In the genomic region with DNA sequence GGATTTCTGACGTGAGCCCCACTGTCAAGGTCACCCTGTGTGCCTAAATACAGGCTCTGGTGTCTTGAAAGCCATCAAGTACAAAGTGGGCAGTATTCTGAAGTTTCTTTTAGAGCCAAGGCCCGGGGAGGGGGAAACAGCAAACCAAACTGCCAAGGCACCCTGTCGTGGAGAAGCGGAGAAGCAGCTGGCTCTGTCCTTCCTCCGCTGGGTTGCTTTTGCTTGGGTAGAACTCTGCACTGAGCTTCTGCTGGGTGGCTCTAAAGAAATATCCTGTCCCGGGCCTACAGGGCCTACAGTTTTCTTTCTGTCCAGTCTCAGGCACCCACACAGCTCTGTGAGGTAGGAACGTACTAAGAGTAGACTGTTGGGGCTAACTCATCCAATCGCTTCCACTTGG, we compare ENCODE assay signal across 8 mouse cellular contexts. TPM values are rescaled to one million over a fixed set of nuclear protein-coding genes. Genes with fewer than 3 reads are reported as not detected.
A peak's percentile ranks its signal among the peaks of the same experiment; 100 is the strongest.
DNase-seq lines count a peak whose midpoint lies in the region; ATAC-seq and TF ChIP-seq lines count a peak whose summit lies in the region.

No protein-coding gene starts in this region.

- H3K27me3 ChIP-seq in embryonic facial prominence, embryonic 10.5 days (replicated peaks; ENCODE audit: low read depth, poor library complexity, severe bottlenecking), result peaks cover 17% of the 10 kb centered on the region; the same call in 1 of the 2 replicates
- H3K27me3 ChIP-seq in intestine, embryonic 14.5 days (replicated peaks; ENCODE audit: control insufficient read depth, insufficient read depth, low read length), result no peaks in the 10 kb centered on the region
- H3K27me3 ChIP-seq in small intestine, adult 2 months (ENCODE audit: control insufficient read depth, insufficient read depth, low read length), result no peaks in the 10 kb centered on the region

- H3K4me2 ChIP-seq in intestine, embryonic 14.5 days (ENCODE audit: low read length), result no peak overlapping the region

- TF ChIP-seq POLR2A in small intestine, adult 2 months (IDR thresholded peaks at IDR 0.05; ENCODE audit: low read depth, low read length), result no peak

- H3K4me1 ChIP-seq in embryonic facial prominence, embryonic 10.5 days, result peaks cover 43% of the 10 kb centered on the region
- H3K4me1 ChIP-seq in intestine, embryonic 14.5 days (replicated peaks; ENCODE audit: control insufficient read depth, insufficient read depth, low read length), result peaks cover 14% of the 10 kb centered on the region
- no peaks in the 10 kb centered on the region for H3K4me1 ChIP-seq in small intestine, adult 2 months (ENCODE audit: control insufficient read depth, insufficient read depth, insufficient read length, low read length)

- peaks cover 36% of the 10 kb centered on the region for H3K36me3 ChIP-seq in embryonic facial prominence, embryonic 10.5 days (replicated peaks)
- peaks cover 22% of the 10 kb centered on the region for H3K36me3 ChIP-seq in intestine, embryonic 14.5 days (ENCODE audit: control insufficient read depth, insufficient read depth, low read length)
- H3K36me3 ChIP-seq in small intestine, adult 2 months (ENCODE audit: control insufficient read depth, insufficient read depth, low read length), result no peaks in the 10 kb centered on the region; the same call in 1 of the 2 replicates

- no peak for ATAC-seq in intestine, embryonic 14.5 days (replicated peaks; ENCODE audit: low FRiP score, low TSS enrichment, low read depth)

- H3K9me3 ChIP-seq in embryonic facial prominence, embryonic 10.5 days, result no peaks in the 10 kb centered on the region
- no peaks in the 10 kb centered on the region for H3K9me3 ChIP-seq in intestine, embryonic 14.5 days (ENCODE audit: control insufficient read depth, low read length)

- H3K9ac ChIP-seq in intestine, embryonic 14.5 days (ENCODE audit: low read length), result peak overlapping the region; percentile 45; the same call in 1 of the 2 replicates

- H3K4me3 ChIP-seq in layer of hippocampus, adult 2 months, result no peak overlapping the region
- peak overlapping the region; percentile 53 for H3K4me3 ChIP-seq in embryonic facial prominence, embryonic 10.5 days
- no peak overlapping the region; the same call in 1 of the 2 replicates for H3K4me3 ChIP-seq in intestine, embryonic 14.5 days (ENCODE audit: low read depth, low read length)
- H3K4me3 ChIP-seq in small intestine, adult 2 months (ENCODE audit: low read depth, low read length), result no peak overlapping the region

- H3K27ac ChIP-seq in layer of hippocampus, adult 2 months, result peak overlapping the region; percentile 75
- H3K27ac ChIP-seq in embryonic facial prominence, embryonic 10.5 days (replicated peaks), result peak overlapping the region; percentile 80
- peak overlapping the region; percentile 71; the same call in 1 of the 2 replicates for H3K27ac ChIP-seq in intestine, embryonic 14.5 days (ENCODE audit: low read depth)
- peak overlapping the region; percentile 30; the same call in 1 of the 2 replicates for H3K27ac ChIP-seq in small intestine, adult 2 months (ENCODE audit: insufficient read depth, low read depth, low read length)

- DNase-seq in layer of hippocampus, adult 2 months (ENCODE audit: low spot score in 2 of 2), result no peak
- DNase-seq in layer of hippocampus, postnatal 14 days (ENCODE audit: low spot score in 2 of 2), result no peak
- DNase-seq in embryonic facial prominence, embryonic 10.5 days (ENCODE audit: low spot score), result no peak
- DNase-seq in intestine, embryonic 14.5 days (ENCODE audit: low spot score), result no peak
- DNase-seq in frontal cortex, postnatal 14 days (ENCODE audit: low spot score in 2 of 2), result no peak
- DNase-seq in testis, postnatal 10 days (ENCODE audit: low spot score), result no peak
- no peak for DNase-seq in left cerebral cortex, adult 18-20 months (ENCODE audit: low spot score in 2 of 2)

- WGBS in embryonic facial prominence, embryonic 10.5 days, result 74% methylated on average over 8 of the region's 8 CpGs
- WGBS in intestine, embryonic 14.5 days, result 73% methylated on average over 8 of the region's 8 CpGs
- WGBS in small intestine, adult 2 months, result 75% methylated on average over 8 of the region's 8 CpGs

- TF ChIP-seq CTCF in layer of hippocampus, adult 2 months (conservative IDR thresholded peaks at IDR 0.05), result no peak
- TF ChIP-seq CTCF in small intestine, adult 2 months (IDR thresholded peaks at IDR 0.05; ENCODE audit: extremely low read depth, insufficient read length, insufficient replicate concordance, low read depth, low read length), result no peak

RNA-seq across cellular contexts. Expression of gene Def6, which starts 0.5 kb away (rescaled TPM):
- total RNA-seq in layer of hippocampus, adult 2 months (2021), result 1 to 10 TPM; 2.4 to 2.6 TPM
- total RNA-seq in layer of hippocampus, postnatal 14 days (2021), result 1 to 10 TPM; 3.7 to 3.9 TPM
- 3.4 and 3.7 TPM in 2 replicates for polyA plus RNA-seq in embryonic facial prominence, embryonic 10.5 days (2016; fragmentation: Nextera tagmentation; extraction: Ambion mirVana)
- 1.9 and 2.6 TPM in 2 replicates for polyA plus RNA-seq in intestine, embryonic 14.5 days (2014; fragmentation: Nextera tagmentation; extraction: Ambion mirVana)
- 4.0 and 7.0 TPM in 2 replicates for polyA plus RNA-seq in small intestine, adult 2 months (2012; rRNA removed)
- total RNA-seq in left cerebral cortex, adult 18-20 months (2021), result 1 to 10 TPM; 3.1 to 4.1 TPM

RNA-seq across cellular contexts. Expression of gene Ppard, which starts 25.4 kb away (rescaled TPM):
- 10 to 100 TPM; 22.1 to 23.0 TPM for total RNA-seq in layer of hippocampus, adult 2 months (2021)
- total RNA-seq in layer of hippocampus, postnatal 14 days (2021), result 10 to 100 TPM; 27.1 to 28.9 TPM
- polyA plus RNA-seq in embryonic facial prominence, embryonic 10.5 days (2016; fragmentation: Nextera tagmentation; extraction: Ambion mirVana), result 1.4 and 1.9 TPM in 2 replicates
- polyA plus RNA-seq in intestine, embryonic 14.5 days (2014; fragmentation: Nextera tagmentation; extraction: Ambion mirVana), result 2.1 and 2.5 TPM in 2 replicates
- polyA plus RNA-seq in small intestine, adult 2 months (2012; rRNA removed), result 118 and 203 TPM in 2 replicates
- 10 to 100 TPM; 27.9 to 28.6 TPM for total RNA-seq in left cerebral cortex, adult 18-20 months (2021)

RNA-seq across cellular contexts. Expression of gene Zfp523, which starts 30.2 kb away (rescaled TPM):
- 100 to 1,000 TPM; 104 to 106 TPM for total RNA-seq in layer of hippocampus, adult 2 months (2021)
- total RNA-seq in layer of hippocampus, postnatal 14 days (2021), result 100 to 1,000 TPM in 1 of 2 experiments, 10 to 100 TPM in 1; 95.1 to 102 TPM
- 32.8 and 35.9 TPM in 2 replicates for polyA plus RNA-seq in embryonic facial prominence, embryonic 10.5 days (2016; fragmentation: Nextera tagmentation; extraction: Ambion mirVana)
- polyA plus RNA-seq in intestine, embryonic 14.5 days (2014; fragmentation: Nextera tagmentation; extraction: Ambion mirVana), result 31.8 and 32.4 TPM in 2 replicates
- 27.4 and 39.8 TPM in 2 replicates for polyA plus RNA-seq in small intestine, adult 2 months (2012; rRNA removed)
- total RNA-seq in left cerebral cortex, adult 18-20 months (2021), result 100 to 1,000 TPM; 111 to 116 TPM

Comparison
In these comparisons a context has a peak if more than half of its experiments do, and no peak if none do; other contexts are left out.
1. H3K27ac ChIP-seq: peak in every context shown above with its lines; median percentile 80 in embryonic facial prominence, embryonic 10.5 days; 75 in layer of hippocampus, adult 2 months; 71 in intestine, embryonic 14.5 days; 30 in small intestine, adult 2 months.